Mouse (Mus musculus): ENCODE measurements around the gene H2-Eb1.

GRCm38 (mm10) chr17:34354940-34355339, 49.3 kb downstream of the H2-Eb1 start:
- TF ChIP-seq POLR2A (IDR thresholded peaks at IDR 0.05; ENCODE audit: low read depth, low read length) (no peak), CTCF (conservative IDR thresholded peaks at IDR 0.05; ENCODE audit: insufficient read depth, insufficient read length, low read depth, low read length) (no peak)

All from kidney, adult 2 months (tissue).